Mouse (Mus musculus): ENCODE measurements around the gene Mtfr1l.

- no peak for TF ChIP-seq ZNF384 (IDR thresholded peaks at IDR 0.05; ENCODE audit: low read depth, low read length)
- TF ChIP-seq EP300 (IDR thresholded peaks at IDR 0.05; ENCODE audit: low read depth in 1 of 2, low read length in 2 of 2): no peak
- TF ChIP-seq USF1 (IDR thresholded peaks at IDR 0.05; ENCODE audit: low read depth, low read length): no peak
- no peak for TF ChIP-seq CTCF (IDR thresholded peaks at IDR 0.05 in 2 of 3, conservative IDR thresholded peaks at IDR 0.05 in 1 of 3; ENCODE audit: control insufficient read depth in 1 of 3, insufficient read depth in 1 of 3, low read depth in 2 of 3, low read length in 3 of 3, poor library complexity in 1 of 3, severe bottlenecking in 1 of 3)
- no peak for TF ChIP-seq USF2 (IDR thresholded peaks at IDR 0.05; ENCODE audit: borderline replicate concordance in 1 of 2, insufficient read depth in 1 of 2, low read depth in 1 of 2, low read length in 2 of 2)
- no peak for TF ChIP-seq TAL1 (IDR thresholded peaks at IDR 0.05; ENCODE audit: low read length)
Measured at GRCm38 (mm10) chr4:134581365-134581764, 46.2 kb upstream of the Mtfr1l start.

Measured in MEL (cell line).